Mouse (Mus musculus): ENCODE measurements at regions not wholly inside any gene's neighbourhood (a gene's known extent, or its start where the extent isn't known, plus 50 kb on each side); places are given as distances from the start of the nearest gene placed in this dataset.

DNA sequence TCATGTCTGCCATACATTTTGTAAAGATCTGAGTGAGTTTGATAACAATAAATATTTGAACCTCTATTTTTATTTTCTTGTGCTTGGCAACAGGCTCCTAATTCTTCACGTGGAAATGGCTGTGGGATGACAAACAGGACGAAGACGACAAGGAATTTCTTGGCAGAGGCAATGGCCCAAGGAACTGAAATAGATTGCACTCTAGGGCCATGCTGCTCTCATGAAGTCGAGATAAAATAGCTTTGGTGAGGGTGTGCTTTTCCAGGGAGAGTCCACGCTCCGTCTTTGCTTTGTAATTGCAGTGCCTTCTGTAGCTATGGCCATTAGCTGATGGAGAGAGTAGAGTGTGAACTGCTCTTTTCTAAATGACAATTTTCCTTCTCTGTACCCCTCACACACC is 50.9 kb upstream of the 1810046K07Rik start:
- DNase-seq (ENCODE audit: low spot score): no peak

- DNase-seq (ENCODE audit: low spot score): no peak
Measured at GRCm38 (mm10) chr9:51393921-51394320, 65.2 kb upstream of the 1810046K07Rik start.

- DNase-seq (ENCODE audit: low spot score): no peak
Measured at GRCm38 (mm10) chr9:51394372-51394771, 65.7 kb upstream of the 1810046K07Rik start.

GRCm38 (mm10) chr9:51396801-51397200 is 68.1 kb upstream of the 1810046K07Rik start:
- DNase-seq (ENCODE audit: low spot score): no peak

- DNase-seq (ENCODE audit: low spot score): peak; percentile 74
Measured at GRCm38 (mm10) chr9:51397589-51398220, 69.0 kb upstream of the 1810046K07Rik start.

DNA sequence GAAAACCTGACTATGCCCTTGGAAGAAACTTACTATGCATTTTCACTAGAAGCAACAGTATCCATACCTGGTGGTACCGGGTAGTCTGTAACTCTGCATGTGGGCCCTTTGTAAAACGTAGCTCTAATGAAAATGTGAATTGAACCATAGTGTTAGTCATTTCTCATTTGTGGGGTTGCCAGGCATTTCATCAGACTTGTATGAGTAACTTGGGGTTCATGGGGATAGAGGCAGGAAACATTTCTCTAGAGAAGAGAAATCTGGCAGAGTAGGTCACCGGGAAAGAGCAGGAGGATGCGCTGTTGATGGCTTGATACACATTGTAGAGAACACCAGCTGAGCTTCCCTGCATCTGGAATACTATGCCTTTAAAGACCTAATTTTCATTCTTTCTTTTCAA is 70.2 kb upstream of the 1810046K07Rik start:
- no peak for DNase-seq (ENCODE audit: low spot score)

DNA sequence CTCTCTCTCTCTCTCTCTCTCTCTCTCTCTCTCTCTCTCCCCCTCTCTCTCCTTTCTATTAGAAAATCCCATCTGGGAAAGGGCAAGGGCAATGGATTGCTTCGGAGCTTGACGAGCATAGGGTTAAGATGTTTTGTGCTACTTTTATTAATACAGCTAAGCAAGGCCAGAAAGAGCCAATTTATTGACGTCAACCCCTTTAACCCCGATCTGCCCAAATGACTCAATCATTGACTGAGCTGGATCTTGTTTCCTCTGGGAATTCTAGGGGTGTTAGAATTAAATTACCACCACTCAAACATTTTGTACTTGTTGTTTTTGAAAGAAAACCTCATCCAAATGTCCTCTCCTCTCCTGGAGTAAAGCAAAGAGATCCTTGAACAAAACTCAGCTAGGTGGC is 70.6 kb upstream of the 1810046K07Rik start:
- no peak for DNase-seq (ENCODE audit: low spot score)

GRCm38 (mm10) chr9:51401779-51402178 is 73.1 kb upstream of the 1810046K07Rik start:
- DNase-seq (ENCODE audit: low spot score): no peak

GRCm38 (mm10) chr9:51407978-51408377 is 79.3 kb upstream of the 1810046K07Rik start:
- DNase-seq (ENCODE audit: low spot score): no peak

DNA sequence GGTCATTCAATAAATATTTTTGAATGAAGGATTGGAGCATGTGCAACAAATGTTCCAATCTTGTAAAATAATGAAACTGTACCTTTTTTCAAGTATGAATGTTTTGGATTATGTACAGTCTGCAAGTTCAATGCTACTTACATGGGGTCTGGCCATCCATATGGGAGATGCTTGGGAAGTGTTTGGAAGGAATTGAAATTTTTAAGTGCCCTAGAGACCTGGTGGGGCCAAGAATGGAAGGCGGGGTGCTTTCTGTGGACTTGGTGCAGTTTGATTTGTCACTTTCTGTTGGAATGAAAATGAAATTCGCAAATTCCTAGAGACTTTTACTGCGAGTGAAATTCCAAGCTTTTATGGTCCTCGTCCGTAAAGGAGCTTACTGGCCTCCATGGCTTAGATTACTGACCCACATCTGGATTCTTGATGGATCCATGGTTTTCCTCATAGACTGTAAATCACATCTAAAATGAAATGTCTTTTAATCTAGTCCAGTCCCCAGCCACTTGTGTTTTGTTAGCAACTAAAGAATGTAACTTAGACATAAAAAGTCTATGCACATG is 90.3 kb upstream of the 1810046K07Rik start:
- DNase-seq (ENCODE audit: low spot score): no peak

- DNase-seq (ENCODE audit: low spot score): no peak
Measured at GRCm38 (mm10) chr9:51422553-51422952, 93.8 kb upstream of the 1810046K07Rik start.

DNA sequence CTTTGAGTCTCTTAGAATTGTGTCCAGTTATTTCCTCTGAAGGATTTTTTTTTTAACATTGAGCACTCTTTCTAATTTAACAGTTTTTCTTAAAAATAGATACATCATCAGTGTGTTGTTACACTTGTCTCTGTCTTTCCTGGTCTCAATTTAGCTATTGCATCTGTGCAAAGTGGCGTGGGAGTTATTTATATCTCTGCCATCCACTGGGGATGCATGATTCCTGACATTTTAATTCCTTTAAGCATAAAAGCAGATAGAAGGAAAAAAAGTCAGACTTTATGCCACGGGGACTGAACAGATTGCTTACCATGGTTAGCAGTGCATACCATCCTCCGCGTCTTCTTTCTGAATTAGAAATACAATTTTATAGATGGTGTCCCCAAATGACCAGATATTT is 94.6 kb upstream of the 1810046K07Rik start:
- DNase-seq (ENCODE audit: low spot score): no peak

- DNase-seq (ENCODE audit: low spot score): no peak
Measured at GRCm38 (mm10) chr9:51430426-51430825, 101.7 kb upstream of the 1810046K07Rik start.

- DNase-seq (ENCODE audit: low spot score): peak; percentile 22
Measured at GRCm38 (mm10) chr9:51437130-51437529, 108.4 kb upstream of the 1810046K07Rik start.

DNA sequence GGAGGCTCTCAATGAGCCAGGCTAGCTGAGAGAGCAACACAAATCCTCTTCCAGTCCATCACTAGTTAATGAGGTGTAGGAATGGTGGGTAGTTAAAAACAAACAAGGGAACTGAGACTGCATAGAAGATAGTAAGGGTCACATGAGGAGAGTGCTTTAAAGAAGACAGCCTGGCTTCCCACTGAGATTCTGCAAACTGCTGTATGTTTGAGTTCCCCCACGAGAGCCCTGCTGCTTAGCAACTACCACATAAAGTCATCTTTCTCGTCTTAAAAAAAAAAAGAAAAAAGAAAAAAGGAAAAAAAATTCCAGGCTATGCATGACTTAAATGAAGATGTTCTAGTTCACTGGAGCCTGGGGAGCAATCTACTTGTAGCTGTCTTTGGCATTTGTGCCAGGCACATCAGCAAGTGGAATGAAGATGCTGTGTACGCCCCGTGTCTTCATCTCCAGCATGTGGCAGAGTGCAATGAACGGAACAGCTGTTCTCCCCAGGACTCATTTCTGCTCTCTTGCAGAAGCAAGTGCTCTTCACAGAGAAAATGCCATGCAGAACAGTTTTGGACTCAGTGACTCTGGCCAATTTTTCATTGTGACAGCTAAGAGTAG is 113.2 kb upstream of the 1810046K07Rik start:
- DNase-seq (ENCODE audit: low spot score): peak; percentile 36

GRCm38 (mm10) chr9:51455690-51456089 is 127.0 kb upstream of the 1810046K07Rik start:
- DNase-seq (ENCODE audit: low spot score): no peak

DNA sequence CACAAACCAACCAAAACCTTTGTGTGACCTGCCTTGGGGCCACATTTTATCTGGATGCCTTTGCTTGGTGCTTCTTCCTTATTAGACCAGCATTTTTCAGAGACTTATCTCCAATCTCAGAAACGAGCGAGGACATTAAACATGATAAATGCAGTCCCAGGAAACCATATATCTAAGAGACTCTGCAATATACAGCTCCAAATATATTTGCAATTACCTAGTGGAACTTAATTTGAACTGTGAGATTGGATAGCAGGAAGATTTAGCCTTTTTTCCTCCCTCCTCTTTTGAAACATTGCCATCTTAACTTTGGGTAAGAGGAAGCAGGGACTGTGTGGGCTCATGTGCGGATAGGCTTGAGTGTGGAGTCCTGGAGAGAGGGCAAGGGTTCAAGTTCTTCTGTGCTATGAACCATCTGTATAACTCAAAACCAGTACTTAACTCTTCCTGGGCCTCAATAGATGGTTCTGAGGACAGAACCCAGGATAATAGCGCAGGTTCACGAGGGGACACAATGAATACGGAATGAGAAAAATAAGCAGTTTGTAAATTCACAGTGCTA is 133.8 kb upstream of the 1810046K07Rik start:
- no peak for DNase-seq (ENCODE audit: low spot score)

GRCm38 (mm10) chr9:51470031-51470430 is 141.3 kb upstream of the 1810046K07Rik start:
- DNase-seq (ENCODE audit: low spot score): no peak

- DNase-seq (ENCODE audit: low spot score): no peak
Measured at GRCm38 (mm10) chr9:51476511-51477056, 147.9 kb upstream of the 1810046K07Rik start.

- no peak for DNase-seq (ENCODE audit: low spot score)
Measured at GRCm38 (mm10) chr9:51487840-51488239, 159.1 kb upstream of the 1810046K07Rik start.

DNA sequence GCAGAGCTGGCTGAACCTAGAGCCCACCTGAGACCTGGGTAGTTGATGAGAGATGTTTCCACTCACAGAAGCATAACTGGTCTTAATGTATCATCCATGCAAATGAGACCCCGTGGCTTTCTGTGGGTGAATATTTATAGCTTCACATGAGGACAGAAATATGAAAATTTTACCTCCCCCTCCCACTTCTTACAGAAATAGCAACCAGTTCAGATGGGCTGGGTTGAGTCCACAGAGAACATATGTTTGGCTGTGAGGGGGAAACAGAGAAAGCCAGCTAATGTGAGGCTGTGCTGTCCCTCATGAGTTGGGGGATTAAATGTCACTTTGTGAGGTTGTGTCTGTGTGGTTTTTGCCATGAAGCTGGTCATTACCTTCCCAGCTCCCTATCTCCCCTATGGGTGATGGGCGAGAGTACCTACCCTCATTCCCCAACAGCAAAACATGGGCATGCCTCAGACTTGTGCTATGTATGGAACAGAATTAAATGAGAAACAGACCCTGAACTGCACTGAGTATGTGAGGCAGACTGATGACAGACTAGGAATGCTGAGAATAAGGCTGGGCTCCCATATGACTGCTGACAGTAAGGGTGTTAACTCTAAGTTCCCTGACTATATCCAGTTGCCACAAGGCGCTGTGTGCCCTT is 178.7 kb upstream of the 1810046K07Rik start:
- DNase-seq (ENCODE audit: low spot score): no peak

DNA sequence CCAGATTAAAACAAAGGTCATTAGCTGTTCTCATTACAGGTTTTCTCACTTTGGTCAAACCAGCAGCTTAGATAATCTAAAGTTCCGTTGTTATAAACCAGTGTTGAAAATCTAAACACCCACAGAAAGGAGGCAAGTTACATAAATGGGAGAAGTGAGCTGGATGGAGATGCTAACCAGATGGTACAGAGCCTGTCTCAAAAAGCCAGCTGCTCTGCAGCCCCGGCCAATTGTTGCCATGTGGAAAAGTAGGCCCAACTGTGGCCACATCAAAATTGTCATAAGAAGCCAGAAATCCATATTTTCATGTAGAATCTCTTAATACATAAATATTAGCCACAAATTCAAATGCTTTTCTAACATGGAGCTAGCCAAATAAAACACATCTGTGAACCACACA is 188.9 kb upstream of the 1810046K07Rik start:
- DNase-seq (ENCODE audit: low spot score): no peak

DNA sequence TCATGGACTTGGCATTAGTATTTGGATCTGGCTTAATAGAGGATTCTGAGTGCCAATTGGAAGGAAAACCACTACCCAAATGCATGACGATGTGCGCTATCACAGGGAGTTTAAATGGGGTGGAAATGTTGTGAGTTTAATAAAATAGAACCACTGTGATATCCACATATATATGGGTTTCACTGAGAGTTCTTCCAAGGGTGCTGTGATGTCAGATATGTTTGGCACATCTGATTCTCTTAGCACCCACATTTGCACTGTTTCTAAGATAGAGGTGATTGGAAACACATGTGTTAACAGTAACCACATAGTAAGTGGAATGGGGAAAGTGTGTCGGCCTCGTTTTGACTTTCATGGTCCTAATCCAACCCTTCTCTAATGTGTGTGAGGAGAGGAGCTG is 189.7 kb upstream of the 1810046K07Rik start:
- no peak for DNase-seq (ENCODE audit: low spot score)
